Mouse (Mus musculus): ENCODE results near the gene Rbm12. TPM values are rescaled to one million over a fixed set of nuclear protein-coding genes. Genes with fewer than 3 reads are reported as not detected.
"Not testable (repeated sequence)": the region's sequence is repeated elsewhere in the genome, so short reads cannot be mapped to it uniquely, and the experiment has no call there.

Gene Rbm12
- total and polyA plus RNA-seq, 3 experiments = 5.6 to 50.5 (median 39.7) TPM

DNA sequence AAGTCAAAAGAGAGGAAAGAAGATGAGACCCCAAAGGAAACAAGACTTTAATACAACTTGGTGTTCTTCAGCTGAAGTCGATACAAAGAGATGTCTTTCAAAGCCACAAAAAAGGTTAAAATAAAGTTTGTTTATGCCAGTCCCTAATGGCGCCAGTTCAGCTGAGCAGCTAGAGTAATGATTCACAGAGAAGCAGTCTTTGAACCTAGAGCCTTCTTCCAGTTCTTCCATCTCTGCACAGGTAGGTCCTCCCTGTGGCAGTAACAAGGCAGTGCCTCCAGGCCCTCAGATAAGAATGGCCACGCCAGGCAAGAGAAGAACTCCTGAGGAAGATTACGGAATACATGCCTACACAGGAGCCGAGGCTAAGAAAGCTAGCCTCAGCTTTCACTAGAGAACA lies 12.0 kb upstream of the Rbm12 start:
- H3K4me3 ChIP-seq (ENCODE audit: low read depth, low read length) = no peak overlapping the region
- H3K27me3 ChIP-seq (ENCODE audit: insufficient read depth, low read length) = no peaks in the 10 kb centered on the region
- no peak for TF ChIP-seq GATA1 (IDR thresholded peaks at IDR 0.05; ENCODE audit: borderline replicate concordance, low read length)
- TF ChIP-seq TAL1 (conservative IDR thresholded peaks at IDR 0.05; ENCODE audit: low read depth, low read length) = no peak
- no peak for TF ChIP-seq POLR2AphosphoS5 (IDR thresholded peaks at IDR 0.05; ENCODE audit: insufficient replicate concordance, low read depth, low read length)
- no peak for TF ChIP-seq GATA2 (IDR thresholded peaks at IDR 0.05; ENCODE audit: borderline replicate concordance, low read depth, low read length)
- TF ChIP-seq CTCF (IDR thresholded peaks at IDR 0.05; ENCODE audit: low read depth, low read length) = no peak
- no peaks in the 10 kb centered on the region for H3K9me3 ChIP-seq (replicated peaks)
- H3K4me1 ChIP-seq (ENCODE audit: insufficient read depth, low read depth, low read length) = no peaks in the 10 kb centered on the region; the same call in 1 of the 2 replicates
- H3K36me3 ChIP-seq (replicated peaks) = peaks cover 63% of the 10 kb centered on the region
- ATAC-seq (ENCODE audit: extremely low read depth, insufficient number of reproducible peaks, low FRiP score, poor library complexity, severe bottlenecking) (no peak), DNase-seq (ENCODE audit: low spot score) (no peak)

DNA sequence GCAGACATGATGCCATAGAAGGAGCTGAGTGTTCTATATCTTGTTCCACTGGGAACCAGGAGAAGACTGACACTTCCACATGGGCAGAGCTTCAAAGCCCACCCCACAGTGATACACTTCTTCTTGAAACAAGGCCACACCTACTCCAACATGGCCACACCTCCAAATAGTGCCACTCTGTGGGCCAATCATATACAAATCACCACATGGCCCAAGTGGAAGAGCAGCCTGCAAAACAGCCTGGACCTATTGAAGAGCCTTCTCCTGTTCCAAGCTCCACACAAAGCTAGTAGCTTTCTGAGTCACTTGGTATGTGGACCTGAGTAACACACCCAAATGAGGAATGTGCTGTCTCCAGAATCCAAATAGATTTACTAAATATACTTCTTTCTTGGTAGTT lies 7.8 kb upstream of the Rbm12 start:
- no peak for ATAC-seq (ENCODE audit: extremely low read depth, insufficient number of reproducible peaks, low FRiP score, poor library complexity, severe bottlenecking)
- no peak overlapping the region for H3K4me3 ChIP-seq (ENCODE audit: low read depth, low read length)
- no peaks in the 10 kb centered on the region for H3K27me3 ChIP-seq (ENCODE audit: insufficient read depth, low read length)
- no peak for DNase-seq (ENCODE audit: low spot score)
- TF ChIP-seq GATA2 (IDR thresholded peaks at IDR 0.05; ENCODE audit: borderline replicate concordance, low read depth, low read length) = no peak
- TF ChIP-seq CTCF (IDR thresholded peaks at IDR 0.05; ENCODE audit: low read depth, low read length) = no peak
- no peaks in the 10 kb centered on the region for H3K9me3 ChIP-seq (replicated peaks)
- peaks cover 24% of the 10 kb centered on the region for H3K36me3 ChIP-seq (replicated peaks)
- H3K4me1 ChIP-seq (ENCODE audit: insufficient read depth, low read depth, low read length) = no peaks in the 10 kb centered on the region

DNA sequence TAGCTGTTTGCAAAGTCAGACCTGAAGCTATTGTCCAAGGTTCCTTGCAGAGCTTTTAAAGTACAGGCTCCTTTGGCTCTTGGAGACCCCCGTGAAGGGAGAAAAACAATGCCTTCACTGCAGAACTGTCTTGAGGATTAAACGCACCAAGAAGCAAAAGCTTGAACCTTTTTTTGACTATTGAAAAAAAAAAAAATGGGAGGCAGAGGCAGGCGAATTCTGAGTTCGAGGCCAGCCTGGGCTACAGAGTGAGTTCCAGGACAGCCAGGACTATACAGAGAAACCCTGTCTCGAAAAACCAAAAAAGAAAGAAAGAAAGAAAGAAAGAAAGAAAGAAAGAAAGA lies 274 bp upstream of the Rbm12 start:
- not testable (repeated sequence) for H3K36me3 ChIP-seq (replicated peaks); DNase-seq (ENCODE audit: low spot score); H3K27me3 ChIP-seq (ENCODE audit: insufficient read depth, low read length); ATAC-seq (ENCODE audit: extremely low read depth, insufficient number of reproducible peaks, low FRiP score, poor library complexity, severe bottlenecking); H3K9me3 ChIP-seq (replicated peaks)
- peak overlapping the region; percentile 90 for H3K4me3 ChIP-seq (ENCODE audit: low read depth, low read length)
- H3K4me1 ChIP-seq (ENCODE audit: insufficient read depth, low read depth, low read length) = peaks cover 20% of the 10 kb centered on the region

DNA sequence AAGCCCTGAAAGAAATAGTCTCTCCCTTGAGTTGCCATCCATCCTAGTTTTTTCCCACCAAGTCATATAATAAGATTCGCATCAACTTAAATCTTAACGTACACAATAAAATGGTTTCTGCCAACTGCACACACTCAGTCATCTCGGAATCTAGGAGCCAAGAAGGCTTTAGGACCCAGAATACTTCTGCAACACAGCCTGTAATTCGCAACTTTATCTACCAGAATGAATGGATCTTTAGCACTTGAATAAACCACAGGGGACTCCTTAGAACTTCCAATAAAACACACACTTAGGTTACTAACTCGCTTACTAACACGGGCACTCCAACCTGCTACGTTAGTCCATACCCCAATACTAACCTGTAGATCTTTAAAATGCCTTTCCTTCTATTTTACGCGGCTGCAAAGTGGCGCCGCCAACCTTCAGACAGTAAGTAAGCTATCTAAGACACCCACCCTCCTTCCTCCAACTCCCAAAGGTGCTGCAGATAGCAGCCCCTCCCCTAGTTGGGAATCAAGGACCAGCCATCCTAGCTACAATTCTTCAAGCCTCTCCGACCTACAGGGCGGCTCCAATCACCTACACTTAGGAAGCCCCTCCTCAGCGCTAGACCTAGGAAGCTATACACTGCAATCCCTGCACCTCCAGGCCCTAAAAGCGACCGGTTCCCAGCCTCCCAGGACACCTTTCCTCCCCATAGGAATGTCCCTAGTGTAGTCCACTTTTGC lies 986 bp downstream of the Rbm12 start:
- Histone ChIP-seq H3K4me3 (ENCODE audit: low read depth, low read length) (peak overlapping the region; percentile 90), H3K9me3 (replicated peaks) (no peaks in the 10 kb centered on the region), H3K4me1 (ENCODE audit: insufficient read depth, low read depth, low read length) (peaks cover 29% of the 10 kb centered on the region), H3K36me3 (replicated peaks) (peaks cover 15% of the 10 kb centered on the region), H3K27me3 (ENCODE audit: insufficient read depth, low read length) (no peaks in the 10 kb centered on the region)
- TF ChIP-seq TAL1 (conservative IDR thresholded peaks at IDR 0.05; ENCODE audit: low read depth, low read length) (no peak), GATA1 (IDR thresholded peaks at IDR 0.05; ENCODE audit: borderline replicate concordance, low read length) (no peak), POLR2AphosphoS5 (IDR thresholded peaks at IDR 0.05; ENCODE audit: insufficient replicate concordance, low read depth, low read length) (no peak), CTCF (IDR thresholded peaks at IDR 0.05; ENCODE audit: low read depth, low read length) (no peak), GATA2 (IDR thresholded peaks at IDR 0.05; ENCODE audit: borderline replicate concordance, low read depth, low read length) (no peak)
- ATAC-seq (ENCODE audit: extremely low read depth, insufficient number of reproducible peaks, low FRiP score, poor library complexity, severe bottlenecking) (no peak), DNase-seq (ENCODE audit: low spot score) (peak; percentile 27)

DNA sequence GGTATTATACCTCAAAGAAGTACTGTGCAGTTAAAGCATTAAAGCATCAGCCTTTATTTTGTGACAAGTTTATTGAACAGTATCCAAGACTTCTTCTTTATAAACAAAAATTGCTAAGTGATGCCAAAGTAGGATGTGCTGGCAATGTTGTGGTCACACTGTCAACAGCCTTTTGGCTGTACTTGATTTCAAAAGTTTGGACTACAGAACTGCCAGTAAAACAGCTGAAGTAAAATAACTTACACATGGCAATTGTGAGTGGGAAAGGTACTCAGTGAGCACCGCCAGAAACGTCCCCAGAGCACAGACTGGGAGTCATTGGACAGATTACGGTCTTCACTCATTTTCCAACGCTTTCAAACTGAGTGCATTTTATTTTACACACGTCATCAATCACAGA lies 19.9 kb downstream of the Rbm12 start:
- H3K36me3 ChIP-seq (replicated peaks) = peaks cover 72% of the 10 kb centered on the region

DNA sequence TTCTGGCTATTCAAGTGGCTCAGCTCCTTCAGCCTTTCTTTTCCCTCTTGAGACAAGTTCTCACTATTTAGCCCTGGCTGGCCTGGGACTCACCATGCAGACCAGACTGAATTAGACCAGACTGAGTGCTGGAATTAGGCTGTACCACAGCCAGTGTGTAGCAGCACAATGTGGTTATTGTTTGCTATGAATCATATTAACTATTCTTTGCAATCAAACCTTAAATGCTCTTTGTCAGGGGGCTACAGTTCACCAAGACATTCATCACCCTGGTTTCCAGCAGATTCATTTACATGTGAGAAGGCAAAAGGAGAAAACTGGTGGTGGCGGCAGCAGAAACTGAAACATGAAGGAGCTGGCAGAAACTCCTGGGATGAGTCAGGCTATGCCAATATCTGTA lies 22.0 kb downstream of the Rbm12 start:
- peaks cover 5% of the 10 kb centered on the region for H3K4me1 ChIP-seq (ENCODE audit: insufficient read depth, low read depth, low read length)
- H3K4me3 ChIP-seq (ENCODE audit: low read depth, low read length) = no peak overlapping the region
- no peaks in the 10 kb centered on the region for H3K27me3 ChIP-seq (ENCODE audit: insufficient read depth, low read length)
- no peak for TF ChIP-seq TAL1 (conservative IDR thresholded peaks at IDR 0.05; ENCODE audit: low read depth, low read length)
- no peak for TF ChIP-seq CTCF (IDR thresholded peaks at IDR 0.05; ENCODE audit: low read depth, low read length)
- no peak for TF ChIP-seq GATA2 (IDR thresholded peaks at IDR 0.05; ENCODE audit: borderline replicate concordance, low read depth, low read length)
- no peak for TF ChIP-seq GATA1 (IDR thresholded peaks at IDR 0.05; ENCODE audit: borderline replicate concordance, low read length)
- no peak for TF ChIP-seq POLR2AphosphoS5 (IDR thresholded peaks at IDR 0.05; ENCODE audit: insufficient replicate concordance, low read depth, low read length)
- H3K9me3 ChIP-seq (replicated peaks) = no peaks in the 10 kb centered on the region
- H3K36me3 ChIP-seq (replicated peaks) = peaks cover 65% of the 10 kb centered on the region
- ATAC-seq (ENCODE audit: extremely low read depth, insufficient number of reproducible peaks, low FRiP score, poor library complexity, severe bottlenecking) (no peak), DNase-seq (ENCODE audit: low spot score) (no peak)

More for the DNA sequence above, 19.9 kb downstream of the Rbm12 start:
- ATAC-seq (ENCODE audit: extremely low read depth, insufficient number of reproducible peaks, low FRiP score, poor library complexity, severe bottlenecking) (no peak), DNase-seq (ENCODE audit: low spot score) (no peak)
- Histone ChIP-seq H3K4me3 (ENCODE audit: low read depth, low read length) (no peak overlapping the region), H3K4me1 (ENCODE audit: insufficient read depth, low read depth, low read length) (peaks cover 5% of the 10 kb centered on the region), H3K27me3 (ENCODE audit: insufficient read depth, low read length) (no peaks in the 10 kb centered on the region), H3K9me3 (replicated peaks) (no peaks in the 10 kb centered on the region)
- TF ChIP-seq GATA1 (IDR thresholded peaks at IDR 0.05; ENCODE audit: borderline replicate concordance, low read length) (no peak), CTCF (IDR thresholded peaks at IDR 0.05; ENCODE audit: low read depth, low read length) (no peak), TAL1 (conservative IDR thresholded peaks at IDR 0.05; ENCODE audit: low read depth, low read length) (no peak), GATA2 (IDR thresholded peaks at IDR 0.05; ENCODE audit: borderline replicate concordance, low read depth, low read length) (no peak), POLR2AphosphoS5 (IDR thresholded peaks at IDR 0.05; ENCODE audit: insufficient replicate concordance, low read depth, low read length) (no peak)
